Mouse (Mus musculus) activated CD4-positive, CD25-positive, alpha-beta regulatory T cell, adult 4 months (primary cell): Measurements from ENCODE around the gene Col25a1. TPM values are rescaled to one million over a fixed set of nuclear protein-coding genes. Genes with fewer than 3 reads are reported as not detected.

Experiments
- ATAC-seq: one replicate; pipeline ENCODE4 v1.8.0; 2017
- polyA plus RNA-seq, 2 experiments: library from polyadenylated mRNA; unstranded; fragments of 100-300 nt; shearing (Covaris generic); gene quantifications; one replicate each; pipeline ENCODE4 v1.2.1; 2017

Col25a1 gene
- polyA plus RNA-seq, 2 experiments from 2014 or later, result 0.30 TPM; not detected in 1

- ATAC-seq, result no peak
These were observed 255.9 kb downstream of the Col25a1 start for GRCm38 (mm10) chr3:130387156-130387555.

GRCm38 (mm10) chr3:130389261-130389975 lies 258.1 kb downstream of the Col25a1 start:
- ATAC-seq, result no peak

DNA sequence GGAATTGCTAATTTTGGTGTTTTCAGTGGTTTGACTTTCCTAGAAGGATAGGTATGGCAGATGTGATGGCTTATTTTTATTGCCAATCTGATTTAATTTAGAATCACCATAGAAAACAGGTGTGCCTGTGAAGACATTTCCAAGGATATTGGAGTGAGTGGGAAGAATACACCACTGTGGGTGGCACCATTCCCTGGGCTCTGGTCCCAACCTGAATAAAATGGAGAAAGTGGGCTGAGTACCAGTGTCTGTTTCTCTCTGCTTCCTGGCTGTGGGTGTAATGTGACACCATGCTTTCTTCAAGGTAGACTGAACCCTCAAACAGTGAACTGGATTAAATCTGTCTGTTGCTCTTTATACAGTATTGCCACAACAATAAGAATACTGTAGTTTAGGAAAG lies 265.3 kb downstream of the Col25a1 start:
- ATAC-seq, result no peak

- ATAC-seq, result no peak
These were observed 269.6 kb downstream of the Col25a1 start for GRCm38 (mm10) chr3:130400716-130401559.

GRCm38 (mm10) chr3:130401560-130401852 lies 270.2 kb downstream of the Col25a1 start:
- no peak for ATAC-seq

- ATAC-seq, result no peak
These were observed 273.5 kb downstream of the Col25a1 start for GRCm38 (mm10) chr3:130404525-130405409.

DNA sequence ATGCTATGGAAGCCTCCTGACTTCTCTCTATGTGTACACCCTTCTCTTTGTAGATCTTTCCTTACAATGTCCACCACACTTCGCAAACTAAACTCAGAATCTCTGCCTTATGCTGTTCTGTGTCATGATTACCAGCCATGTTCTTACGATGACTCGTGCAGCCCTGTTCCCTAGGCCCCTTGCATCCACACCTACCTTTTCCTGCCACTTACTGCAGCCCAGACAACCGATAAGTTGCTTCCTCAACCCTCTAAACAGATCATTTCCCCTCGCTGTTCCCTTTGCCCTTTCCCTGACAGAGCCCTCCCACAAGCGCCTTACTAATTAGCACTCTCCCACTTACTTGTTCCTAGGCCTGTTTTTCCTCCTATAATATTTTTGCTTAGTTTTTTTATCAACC lies 275.9 kb downstream of the Col25a1 start:
- ATAC-seq, result no peak

DNA sequence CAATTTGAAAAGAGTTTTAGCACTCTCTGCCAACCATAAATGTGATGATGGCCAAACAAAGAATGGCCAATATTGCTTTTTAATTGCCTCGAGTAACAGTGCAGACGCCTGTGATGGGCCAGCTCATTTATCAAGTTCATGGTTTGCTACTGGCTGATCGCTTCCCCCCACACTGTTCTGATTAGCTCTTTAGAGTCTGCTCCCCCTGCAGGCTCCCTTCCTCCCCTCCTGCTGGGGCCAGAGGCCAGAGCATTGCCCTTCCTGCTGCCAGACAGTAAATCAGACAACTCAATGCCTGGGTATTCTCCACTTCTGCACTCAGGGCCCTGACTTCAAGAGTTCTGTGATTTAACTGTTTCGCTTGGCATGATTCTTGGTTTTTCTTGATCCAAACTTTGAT lies 281.9 kb downstream of the Col25a1 start:
- no peak for ATAC-seq

GRCm38 (mm10) chr3:130418951-130419350 lies 287.6 kb downstream of the Col25a1 start:
- ATAC-seq, result no peak

DNA sequence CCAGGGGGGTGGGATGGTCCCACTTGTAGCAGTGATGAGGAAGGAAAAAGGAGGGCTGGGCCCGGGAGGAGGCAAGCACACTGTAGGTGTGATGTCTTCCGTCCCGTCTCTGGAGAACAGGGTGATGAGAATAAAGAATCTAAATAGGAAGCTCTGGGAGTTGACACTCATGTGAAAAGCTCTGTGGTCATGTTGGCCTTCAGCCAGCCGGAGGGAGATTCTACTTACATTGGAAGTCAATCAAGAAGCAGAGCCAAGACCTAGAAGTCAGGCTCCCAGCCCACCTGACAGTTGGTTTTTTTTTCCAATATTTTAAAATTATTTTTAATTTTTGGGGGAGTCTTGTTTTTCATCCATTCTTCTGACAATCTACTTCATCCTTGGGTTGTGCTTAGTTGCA lies 297.5 kb downstream of the Col25a1 start:
- ATAC-seq, result no peak

DNA sequence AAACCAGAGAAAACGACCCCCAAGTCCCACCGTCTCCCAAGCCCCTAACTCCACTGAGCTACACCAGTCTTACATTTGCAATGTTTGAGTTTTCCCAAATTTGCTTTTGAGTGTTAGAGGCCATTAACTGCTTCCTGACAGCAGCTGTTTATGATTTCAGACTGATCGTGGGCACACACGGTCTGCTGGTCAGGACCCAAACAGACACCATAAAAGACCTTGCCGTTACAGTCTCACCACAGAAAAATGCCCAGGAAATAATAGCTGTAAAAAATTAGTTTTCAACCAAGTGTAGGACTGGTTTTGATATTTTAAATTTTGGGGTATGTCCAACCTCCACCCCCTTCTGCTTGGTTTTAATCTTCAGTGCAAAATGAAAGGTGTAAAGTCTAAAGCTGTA lies 298.8 kb downstream of the Col25a1 start:
- no peak for ATAC-seq

GRCm38 (mm10) chr3:130432818-130433217 lies 301.5 kb downstream of the Col25a1 start:
- no peak for ATAC-seq

DNA sequence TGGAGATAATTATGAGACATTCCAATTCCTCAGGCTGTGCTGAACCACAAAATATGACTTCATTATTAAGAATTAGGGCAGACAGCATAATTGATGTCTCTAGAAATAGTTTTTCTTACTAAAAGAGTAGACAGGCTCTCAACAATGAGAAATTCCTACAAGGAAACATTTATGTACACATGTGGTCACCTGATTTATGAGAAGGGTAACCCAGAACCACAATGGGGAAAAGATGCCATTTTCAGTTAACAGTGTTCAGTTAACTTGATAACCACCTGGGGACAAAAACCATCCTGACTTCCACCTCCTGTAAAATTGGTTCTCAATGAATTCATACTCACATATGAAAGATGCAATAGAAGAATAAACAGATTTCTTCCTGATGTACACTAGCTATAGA lies 305.7 kb downstream of the Col25a1 start:
- no peak for ATAC-seq

GRCm38 (mm10) chr3:130439767-130440166 lies 308.5 kb downstream of the Col25a1 start:
- ATAC-seq, result no peak

DNA sequence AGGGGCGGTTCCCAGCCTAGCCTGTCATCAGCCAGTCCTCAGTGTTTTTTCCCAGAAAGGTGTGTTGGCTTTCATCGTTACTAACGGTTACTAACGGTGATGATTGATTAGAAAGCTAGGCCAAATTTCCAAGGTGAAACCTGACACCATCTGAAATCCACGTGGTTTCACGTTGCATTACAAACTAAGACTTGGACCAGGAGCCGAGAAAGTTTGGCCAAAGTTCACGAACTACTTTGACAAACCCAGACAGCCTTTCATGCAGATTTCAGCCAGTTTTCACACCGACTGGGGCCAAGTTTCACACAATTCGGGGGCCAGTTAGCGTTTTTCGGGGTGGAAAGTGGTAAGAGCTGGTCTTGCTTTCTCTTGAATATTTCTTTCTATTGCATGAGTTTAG lies 309.4 kb downstream of the Col25a1 start:
- no peak for ATAC-seq

GRCm38 (mm10) chr3:130443842-130444627 lies 312.7 kb downstream of the Col25a1 start:
- ATAC-seq, result no peak

GRCm38 (mm10) chr3:130449864-130450263 lies 318.6 kb downstream of the Col25a1 start:
- ATAC-seq, result no peak

- ATAC-seq, result no peak
These were observed 334.1 kb downstream of the Col25a1 start for GRCm38 (mm10) chr3:130465371-130465770.

- no peak for ATAC-seq
These were observed 342.0 kb downstream of the Col25a1 start for GRCm38 (mm10) chr3:130473211-130473768.

DNA sequence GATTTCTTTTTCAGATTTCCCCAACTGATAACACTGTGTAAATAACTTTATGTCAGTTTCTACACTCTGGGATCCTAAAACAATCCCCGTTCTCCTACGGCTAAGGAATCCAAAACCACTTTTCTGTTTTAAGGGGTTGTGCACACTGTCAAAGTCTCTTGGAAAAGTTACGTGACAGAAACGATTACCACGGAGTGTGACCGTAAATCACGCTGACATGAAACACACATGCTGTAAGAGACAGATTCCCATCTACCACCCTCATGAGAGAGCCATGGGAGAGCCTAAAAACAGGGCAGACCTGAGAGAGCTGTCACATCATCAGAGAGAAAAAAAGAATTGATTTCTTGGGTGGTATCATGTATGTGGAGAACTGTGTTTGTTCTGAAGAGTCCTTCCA lies 342.7 kb downstream of the Col25a1 start:
- ATAC-seq, result no peak

- no peak for ATAC-seq
These were observed 351.2 kb downstream of the Col25a1 start for GRCm38 (mm10) chr3:130482513-130482912.

- no peak for ATAC-seq
These were observed 357.5 kb downstream of the Col25a1 start for GRCm38 (mm10) chr3:130488839-130489238.
